Mouse (Mus musculus): ENCODE results near the gene Zkscan6.

Zkscan6 gene

GRCm38 (mm10) chr11:65806909-65807504 lies at the start of gene Zkscan6:
Zkscan6 (plus strand) TSS chr11:65807175.
- peak; percentile 98 for DNase-seq (ENCODE audit: inconsistent ontology term)

- DNase-seq (ENCODE audit: inconsistent ontology term), result no peak
These were observed 47.6 kb upstream of the Zkscan6 start for GRCm38 (mm10) chr11:65759350-65759749.

- DNase-seq (ENCODE audit: inconsistent ontology term), result no peak
These were observed 46.1 kb upstream of the Zkscan6 start for GRCm38 (mm10) chr11:65760912-65761311.

DNA sequence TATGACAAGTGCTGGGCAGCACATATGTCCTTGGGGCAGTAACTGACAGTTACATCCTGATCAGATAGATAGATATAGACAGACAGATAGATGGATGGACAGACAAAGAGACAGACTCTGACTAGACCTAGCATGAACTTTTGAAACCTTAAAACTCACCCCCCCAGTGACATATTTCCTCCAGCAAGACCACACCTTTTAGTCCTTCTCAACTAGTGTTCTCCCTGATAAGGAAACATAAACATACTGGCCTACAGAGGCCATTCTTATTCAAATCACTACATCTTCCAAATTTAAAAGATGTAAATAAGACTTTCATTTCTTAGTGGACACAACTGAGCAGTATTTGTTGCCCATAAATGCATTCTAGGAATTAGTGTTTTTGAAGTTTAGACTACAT lies 38.5 kb upstream of the Zkscan6 start:
- DNase-seq (ENCODE audit: inconsistent ontology term), result no peak

GRCm38 (mm10) chr11:65769990-65770389 lies 37.0 kb upstream of the Zkscan6 start:
- DNase-seq (ENCODE audit: inconsistent ontology term), result no peak

DNA sequence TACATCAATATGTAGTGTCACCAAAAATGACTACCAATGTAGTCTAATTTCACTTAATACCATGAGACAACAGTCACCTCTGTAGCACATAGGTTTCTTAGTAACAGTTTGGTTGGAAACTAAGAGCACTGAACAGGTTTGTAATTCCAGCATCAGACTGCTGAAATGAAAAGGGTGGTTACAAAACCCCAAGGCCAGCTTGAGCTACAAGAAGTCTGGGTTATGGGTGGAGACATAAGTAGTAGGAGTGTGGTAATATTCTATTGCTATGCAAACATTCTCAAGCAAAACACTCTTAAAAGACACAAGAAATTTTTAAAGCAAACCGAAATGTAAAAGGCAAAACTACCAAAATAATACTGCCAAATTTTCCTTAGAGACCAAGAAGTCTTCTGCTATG lies 35.4 kb upstream of the Zkscan6 start:
- DNase-seq (ENCODE audit: inconsistent ontology term), result no peak

DNA sequence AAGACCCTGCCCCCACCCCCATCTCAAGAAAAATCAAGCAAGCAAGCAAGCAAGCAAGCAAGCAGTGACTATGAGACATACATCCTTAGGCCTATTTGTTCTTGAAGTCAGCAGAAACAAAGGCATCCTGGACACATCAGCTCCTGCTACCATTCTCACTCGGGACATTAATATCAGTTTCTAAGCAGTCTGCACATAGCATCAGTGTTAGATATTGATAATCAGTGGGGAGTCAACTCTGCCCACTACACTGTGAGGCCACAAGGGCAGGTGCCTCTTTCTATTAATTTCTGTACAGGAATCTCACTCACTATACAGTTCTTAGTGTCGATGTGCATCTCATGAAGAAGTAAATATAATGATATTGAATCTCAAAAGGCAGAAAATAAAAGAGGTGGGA lies 33.4 kb upstream of the Zkscan6 start:
- DNase-seq (ENCODE audit: inconsistent ontology term), result no peak

DNA sequence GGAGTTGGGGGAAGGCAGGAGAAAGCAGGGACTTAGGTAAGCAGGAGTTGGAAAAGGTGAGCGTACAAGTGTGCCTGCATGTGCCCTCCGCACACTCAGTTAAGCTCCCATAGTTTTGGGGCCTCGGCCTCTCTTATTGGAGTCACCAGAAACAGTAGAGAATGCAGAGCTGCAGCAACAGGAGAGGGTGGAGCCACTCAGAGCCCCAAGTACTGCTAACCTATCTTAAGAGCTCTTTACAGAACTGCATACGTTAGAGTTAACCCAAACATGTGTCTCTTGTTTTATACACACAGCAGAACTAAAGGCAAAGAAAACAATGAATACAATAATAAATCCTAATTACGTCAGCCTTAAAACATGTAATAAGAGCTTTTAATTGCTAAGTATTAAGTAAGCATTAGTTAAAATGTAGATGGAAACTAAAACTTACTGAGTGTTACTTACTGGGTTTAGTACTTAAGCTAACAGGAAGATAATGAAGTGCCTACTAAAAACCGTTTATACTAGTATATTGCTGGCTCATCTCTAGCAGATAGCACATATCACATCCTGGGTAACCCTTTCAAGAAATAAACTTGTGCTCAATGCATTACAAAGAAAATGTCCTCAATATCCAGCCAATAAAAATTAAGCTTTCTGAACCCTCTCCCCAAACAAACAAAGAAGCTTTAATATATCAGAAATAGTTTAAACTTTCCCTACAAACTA lies 32.9 kb upstream of the Zkscan6 start:
- no peak for DNase-seq (ENCODE audit: inconsistent ontology term)

GRCm38 (mm10) chr11:65776906-65777611 lies 29.9 kb upstream of the Zkscan6 start:
- no peak for DNase-seq (ENCODE audit: inconsistent ontology term)

- DNase-seq (ENCODE audit: inconsistent ontology term), result no peak
These were observed 29.2 kb upstream of the Zkscan6 start for GRCm38 (mm10) chr11:65777810-65778209.

DNA sequence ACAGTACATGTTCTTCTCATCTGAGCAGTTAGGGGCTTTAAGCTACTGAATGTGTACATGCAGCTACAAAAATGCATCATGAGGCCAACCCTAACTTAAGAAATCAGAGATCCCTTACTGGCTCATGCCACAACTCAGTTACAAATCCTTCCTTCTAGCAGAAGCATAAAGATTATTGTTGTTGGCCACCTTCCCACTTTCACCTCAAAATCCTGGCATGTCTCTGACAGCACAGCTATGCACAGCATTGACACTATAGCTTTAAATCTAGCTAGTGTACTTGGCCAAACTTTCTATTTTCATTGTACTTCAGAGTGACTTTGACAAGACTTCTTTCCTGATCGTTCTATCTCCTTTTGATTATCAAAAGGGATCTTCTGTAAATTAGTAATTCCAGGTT lies 27.9 kb upstream of the Zkscan6 start:
- DNase-seq (ENCODE audit: inconsistent ontology term), result no peak

DNA sequence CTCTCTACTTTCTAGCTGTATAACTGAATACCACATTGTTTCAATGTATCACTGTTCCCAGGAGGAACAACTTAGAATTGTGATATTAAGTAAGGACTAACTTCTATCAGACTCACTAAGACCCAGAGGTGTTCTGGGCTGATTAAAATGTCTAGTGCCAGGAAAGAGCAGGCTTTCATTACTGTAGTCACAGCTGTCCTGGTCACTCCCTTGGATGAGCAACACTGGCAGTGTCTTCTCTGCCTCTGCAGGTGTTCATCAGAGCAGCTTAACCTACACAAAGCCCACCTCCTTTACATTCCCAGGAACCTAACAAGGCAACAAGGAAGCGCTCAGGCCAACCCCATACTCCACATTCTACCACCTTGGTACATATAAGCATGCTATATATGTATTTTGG lies 27.4 kb upstream of the Zkscan6 start:
- DNase-seq (ENCODE audit: inconsistent ontology term), result no peak

- no peak for DNase-seq (ENCODE audit: inconsistent ontology term)
These were observed 25.4 kb upstream of the Zkscan6 start for GRCm38 (mm10) chr11:65781596-65781995.

- no peak for DNase-seq (ENCODE audit: inconsistent ontology term)
These were observed 20.8 kb upstream of the Zkscan6 start for GRCm38 (mm10) chr11:65786160-65786559.

GRCm38 (mm10) chr11:65787421-65788151 lies 19.4 kb upstream of the Zkscan6 start:
- DNase-seq (ENCODE audit: inconsistent ontology term), result peak; percentile 57

GRCm38 (mm10) chr11:65788154-65788553 lies 18.8 kb upstream of the Zkscan6 start, which contains the start of gene Map2k4:
Map2k4 (minus strand) TSS chr11:65788297.
- DNase-seq (ENCODE audit: inconsistent ontology term), result peak; percentile 95

- DNase-seq (ENCODE audit: inconsistent ontology term), result no peak
These were observed 12.4 kb upstream of the Zkscan6 start for GRCm38 (mm10) chr11:65794428-65795219.

DNA sequence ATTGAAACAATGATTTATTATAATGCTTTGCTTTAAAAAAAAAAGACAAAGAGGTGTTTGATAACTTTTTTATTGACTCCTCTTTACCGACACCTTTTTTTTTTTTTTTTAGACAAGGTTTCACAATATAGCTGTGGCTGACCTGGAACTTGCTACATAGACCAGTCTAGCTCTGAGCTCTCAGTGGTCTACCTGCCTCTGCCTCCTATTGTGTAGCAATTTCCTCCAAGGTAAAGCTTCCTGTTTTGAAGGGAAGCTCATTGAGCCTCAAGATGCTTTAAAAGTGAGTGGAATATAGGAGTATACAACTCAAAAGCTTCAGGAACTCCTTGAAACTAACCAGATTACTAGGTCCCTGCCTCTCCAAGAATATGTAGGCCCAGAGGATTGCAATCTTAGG lies 11.1 kb upstream of the Zkscan6 start:
- no peak for DNase-seq (ENCODE audit: inconsistent ontology term)

DNA sequence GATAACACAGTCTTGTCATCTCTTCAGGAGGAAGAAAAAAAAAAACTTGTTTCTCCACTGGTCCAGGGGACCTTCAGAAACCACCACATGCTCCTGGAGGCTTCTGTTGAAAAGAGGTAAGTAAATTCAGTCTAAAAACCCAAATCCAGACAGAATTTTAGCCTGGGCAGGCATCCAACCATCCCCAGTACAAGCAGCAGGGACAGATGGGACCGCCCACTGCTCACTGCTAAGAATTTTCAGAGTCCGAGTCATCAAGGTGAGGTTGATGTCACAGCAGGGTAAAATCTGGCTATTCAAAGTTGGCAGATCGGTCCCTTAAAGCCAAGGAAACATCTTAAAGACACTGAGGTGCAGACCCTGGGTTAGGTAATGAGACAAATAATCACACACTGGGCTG lies 5.1 kb upstream of the Zkscan6 start:
- DNase-seq (ENCODE audit: inconsistent ontology term), result no peak

DNA sequence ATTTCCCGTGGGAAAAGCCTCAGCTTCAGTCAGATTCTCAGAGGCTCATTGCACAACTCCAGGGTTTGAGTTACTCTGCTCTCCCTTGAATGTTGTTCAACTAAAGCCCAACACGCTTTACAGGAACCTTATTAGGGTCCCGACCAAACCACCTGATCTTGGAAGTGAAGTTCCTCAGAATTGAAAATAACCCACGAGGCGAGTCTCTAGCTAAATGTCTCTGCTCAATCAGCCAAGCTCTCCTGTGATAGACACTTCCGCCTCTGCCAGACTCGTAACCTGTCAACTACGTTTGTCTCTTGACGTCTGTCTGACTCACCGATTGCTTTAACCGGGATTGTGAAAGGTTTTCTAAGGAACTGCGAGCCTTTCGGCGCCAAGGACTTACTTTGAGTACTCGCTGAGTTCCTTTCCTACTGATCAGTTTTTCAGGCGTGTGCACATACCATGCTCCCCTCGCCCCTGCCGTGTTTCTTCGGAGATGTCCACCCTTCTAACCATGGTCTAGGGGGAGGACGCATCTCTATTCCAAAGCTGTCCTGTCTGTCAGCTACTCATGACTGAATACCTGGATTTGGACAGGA lies 562 bp upstream of the Zkscan6 start:
- DNase-seq (ENCODE audit: inconsistent ontology term), result peak; percentile 68

- DNase-seq (ENCODE audit: inconsistent ontology term), result no peak
These were observed 626 bp downstream of the Zkscan6 start for GRCm38 (mm10) chr11:65807601-65808000.
